Mouse (Mus musculus): ENCODE results near the gene Tmprss11c. TPM values are rescaled to one million over a fixed set of nuclear protein-coding genes. Genes with fewer than 3 reads are reported as not detected.
"Not testable (repeated sequence)": the region's sequence is repeated elsewhere in the genome, so short reads cannot be mapped to it uniquely, and the experiment has no call there.

Gene Tmprss11c
- total RNA-seq (2021), result not detected
- long read RNA-seq, experiment 1, result 0 reads
- long read RNA-seq, experiment 2, result 0 reads

- DNase-seq, result no peak
These were observed at the start of gene Tmprss11c for GRCm38 (mm10) chr5:86289208-86289607. Gene Tmprss11c, minus strand, starts transcription at chr5:86289308.

DNA sequence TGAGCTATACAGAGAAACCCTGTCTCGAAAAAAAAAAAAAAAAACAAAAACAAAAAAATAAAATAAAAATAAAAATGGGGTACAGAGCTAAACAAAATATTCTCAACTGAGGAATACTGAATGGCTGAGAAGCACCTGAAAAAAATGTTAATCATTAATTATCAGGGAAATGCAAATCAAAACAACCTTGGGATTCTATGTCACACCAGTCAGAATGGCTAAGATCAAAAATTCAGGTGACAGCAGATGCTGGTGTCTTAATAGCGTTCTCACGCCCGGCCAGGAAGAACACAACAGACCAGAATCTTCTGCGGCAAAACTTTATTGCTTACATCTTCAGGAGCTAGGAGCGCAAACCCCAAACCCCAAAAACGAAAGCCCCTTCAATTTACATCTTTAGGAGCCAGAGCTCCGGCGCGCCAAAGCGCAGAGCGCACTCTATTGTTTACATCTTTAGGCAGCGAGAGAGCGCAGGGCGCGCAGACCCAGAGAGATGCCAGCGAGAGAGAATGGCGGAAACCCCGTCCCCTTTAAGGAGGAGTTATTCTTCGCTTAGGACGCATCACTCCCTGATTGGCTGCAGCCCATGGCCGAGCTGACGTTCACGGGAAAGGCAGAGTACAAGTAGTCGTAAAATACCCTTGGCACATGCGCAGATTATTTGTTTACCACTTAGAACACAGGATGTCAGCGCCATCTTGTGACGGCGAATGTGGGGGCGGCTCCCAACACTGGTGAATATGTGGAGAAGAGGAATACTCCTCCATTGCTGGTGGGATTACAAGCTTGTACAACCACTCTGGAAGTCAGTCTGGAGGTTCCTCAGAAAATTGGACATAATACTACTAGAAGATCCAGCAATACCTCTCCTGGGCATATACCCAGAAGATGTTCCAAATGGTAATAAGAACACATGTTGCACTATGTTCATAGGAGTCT, 29.2 kb upstream of the Tmprss11c start:
- not testable (repeated sequence) for DNase-seq

DNA sequence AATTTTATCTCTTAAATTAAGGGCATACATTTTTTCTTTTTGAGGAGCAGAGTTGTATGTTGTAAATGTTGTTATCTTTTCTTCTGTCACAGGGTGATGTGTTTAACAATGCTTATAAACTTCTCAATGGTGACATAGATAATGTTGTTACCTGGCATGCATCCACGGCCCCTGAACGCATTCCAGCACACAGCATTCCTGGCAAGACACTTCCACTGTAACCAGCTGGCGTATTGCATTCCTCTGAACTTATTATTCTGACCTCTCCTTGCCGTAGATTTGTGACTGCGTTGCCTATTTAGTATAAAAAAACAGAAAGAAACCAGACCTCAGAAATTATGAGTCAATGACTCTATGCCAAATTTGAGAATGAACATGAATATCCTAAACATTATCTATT, 17.0 kb upstream of the Tmprss11c start:
- no peak for DNase-seq

DNA sequence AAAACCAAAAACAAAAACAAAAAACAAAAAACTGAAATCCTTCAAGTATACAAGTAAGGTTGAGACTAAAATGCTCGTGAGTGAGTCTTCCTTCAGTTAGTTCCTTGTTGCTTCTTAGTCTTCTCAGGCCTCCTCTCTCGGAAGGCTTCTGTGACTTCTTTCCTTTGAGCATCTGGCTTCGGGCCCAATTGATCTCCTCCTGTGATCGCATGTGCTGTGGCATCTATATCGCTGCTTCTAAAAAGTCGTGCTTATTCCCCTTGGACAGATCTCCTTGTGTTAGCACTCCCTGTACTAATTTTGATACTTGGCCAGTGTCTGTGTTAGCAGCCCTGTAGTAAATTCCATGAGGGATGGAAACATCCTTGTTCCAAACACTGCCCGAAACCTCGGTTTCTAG, 14.8 kb upstream of the Tmprss11c start:
- no peak for DNase-seq

DNA sequence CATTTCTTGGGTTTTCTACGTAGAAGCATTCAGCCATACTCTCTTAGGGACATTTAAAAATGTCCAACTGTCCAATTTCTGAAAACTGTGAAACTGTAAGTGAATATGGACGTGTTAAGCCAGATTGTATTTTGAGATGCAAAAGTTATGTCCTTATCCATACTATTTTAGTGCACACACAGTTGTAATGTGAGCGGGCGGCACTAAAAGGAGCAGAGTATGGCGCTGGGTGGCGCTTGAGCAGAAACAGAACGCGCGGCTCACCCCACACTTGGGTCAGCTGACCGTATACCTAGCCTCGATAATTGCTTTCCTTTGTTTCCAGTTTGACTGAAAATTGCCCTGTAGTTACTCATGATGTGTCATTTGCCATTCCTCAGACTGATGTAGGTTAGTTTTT, 42.5 kb downstream of the Tmprss11c start:
- DNase-seq, result no peak

DNA sequence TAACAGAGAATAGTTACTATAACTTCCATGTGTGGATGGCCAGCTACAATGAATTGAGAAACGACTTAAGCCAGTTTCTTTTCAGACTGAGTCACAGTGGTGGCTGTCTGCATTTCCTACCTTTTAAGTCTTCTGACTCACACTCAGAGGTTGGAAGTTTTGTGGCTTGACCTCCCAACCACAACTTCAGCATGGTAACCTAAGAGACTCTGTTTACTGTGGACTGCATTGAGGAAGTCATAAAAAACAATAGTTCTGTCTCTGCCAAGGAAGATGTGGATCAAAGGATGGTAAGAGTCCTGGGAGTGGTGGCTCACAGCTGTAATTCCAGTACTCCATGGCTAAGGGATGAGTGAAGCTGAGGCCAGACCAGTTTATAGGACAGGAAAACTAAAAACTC, 44.2 kb downstream of the Tmprss11c start:
- DNase-seq, result no peak

DNA sequence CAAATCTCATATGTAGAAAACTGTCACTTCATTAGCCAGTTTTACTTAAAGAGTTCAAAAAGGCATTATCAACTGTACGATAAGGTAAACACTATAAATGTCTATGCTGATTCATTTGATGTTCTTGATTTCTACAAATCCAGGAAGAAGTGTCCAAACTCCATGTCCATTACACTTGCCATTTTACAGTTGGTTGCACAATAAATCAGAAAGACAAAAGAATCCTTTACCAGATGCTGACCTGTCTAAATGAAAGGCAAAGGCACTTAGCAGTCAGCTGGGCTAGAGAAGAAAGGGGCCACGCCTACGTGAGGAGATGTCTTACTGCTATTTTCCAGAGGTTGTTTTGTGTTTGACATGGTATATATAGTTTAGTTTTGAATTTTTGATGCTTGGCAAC, 44.8 kb downstream of the Tmprss11c start:
- no peak for DNase-seq

GRCm38 (mm10) chr5:86227156-86227853, 61.8 kb downstream of the Tmprss11c start:
- DNase-seq, result no peak

DNA sequence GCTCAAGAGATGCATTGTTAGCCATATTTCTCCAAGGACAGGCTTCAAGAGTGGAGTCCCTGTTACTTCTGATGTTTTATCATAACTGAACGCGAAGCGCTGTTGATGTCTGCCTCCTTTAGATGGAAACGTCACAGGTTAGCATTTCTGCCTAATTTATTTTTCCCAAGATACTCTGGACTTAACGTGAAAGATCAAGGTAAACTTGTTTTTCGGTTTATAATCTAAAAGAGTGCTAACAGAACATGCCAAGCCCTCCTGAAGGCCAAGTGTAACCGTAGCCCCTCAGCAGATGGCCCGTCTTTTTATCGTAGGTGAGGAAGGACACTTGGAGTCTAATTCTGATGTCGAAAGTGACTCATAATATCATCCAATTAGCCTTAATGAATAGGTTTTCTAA, 91.3 kb downstream of the Tmprss11c start, which contains the start of gene Gnrhr:
TSS of gene Gnrhr (minus strand) at position 101 of the 400 bp plus-strand sequence.
- no peak for DNase-seq

DNA sequence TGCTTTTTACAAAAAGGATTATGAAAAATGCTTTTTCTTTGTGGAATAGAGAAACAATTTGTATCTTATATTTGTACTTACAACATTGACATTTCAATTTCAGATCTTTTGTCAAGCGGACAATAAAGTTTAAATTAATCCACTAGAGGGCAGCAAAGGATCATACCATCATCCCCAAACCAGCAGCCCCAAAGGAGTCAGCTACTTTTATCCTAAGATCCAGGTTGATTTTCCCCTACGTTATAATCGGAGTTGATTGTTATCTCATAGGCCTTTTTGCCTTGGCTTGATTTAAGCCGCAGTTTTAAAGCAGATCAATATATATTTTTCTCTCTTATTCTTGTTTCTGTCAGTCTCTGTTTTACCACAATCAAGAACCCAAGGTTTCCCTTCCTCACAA, 97.8 kb downstream of the Tmprss11c start:
- no peak for DNase-seq

DNA sequence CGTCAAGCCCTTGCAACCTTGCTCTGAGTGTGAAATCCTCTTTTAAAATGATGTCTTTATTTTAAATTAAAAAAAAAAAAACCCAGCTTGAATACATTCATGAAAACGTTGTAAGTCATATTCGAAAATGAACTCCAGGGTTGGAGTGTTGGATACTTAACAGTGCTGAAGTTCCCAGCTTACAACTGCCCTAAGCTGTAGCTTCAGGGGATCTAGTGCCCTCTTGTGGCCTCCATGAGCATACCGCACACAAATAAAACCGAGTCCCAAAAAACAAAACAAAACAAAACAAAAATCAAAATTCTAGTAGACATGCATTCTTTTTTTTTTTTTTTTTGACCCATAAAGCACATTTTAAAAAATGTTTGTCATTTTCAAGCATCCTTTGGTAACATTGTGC, 98.3 kb downstream of the Tmprss11c start:
- DNase-seq, result no peak

DNA sequence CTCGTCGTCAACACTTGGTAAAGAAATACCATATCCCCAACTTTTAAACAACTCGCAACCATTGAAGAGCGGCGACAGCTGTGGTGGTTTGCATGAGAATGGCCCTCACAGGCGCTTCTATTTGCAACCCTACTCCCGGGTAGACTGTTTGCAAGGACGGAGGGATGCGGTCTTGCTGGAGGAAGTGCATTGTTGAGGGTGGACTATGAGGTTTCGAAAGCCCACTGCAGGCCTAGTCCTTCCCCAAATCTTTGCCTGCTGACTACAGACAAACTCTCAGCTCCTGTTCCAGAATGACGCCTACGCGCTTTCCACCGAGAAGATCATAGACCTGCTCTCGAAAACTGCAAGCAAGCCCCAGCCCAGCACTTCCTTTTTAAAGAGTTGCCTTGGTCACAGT, 98.8 kb downstream of the Tmprss11c start:
- DNase-seq, result no peak

DNA sequence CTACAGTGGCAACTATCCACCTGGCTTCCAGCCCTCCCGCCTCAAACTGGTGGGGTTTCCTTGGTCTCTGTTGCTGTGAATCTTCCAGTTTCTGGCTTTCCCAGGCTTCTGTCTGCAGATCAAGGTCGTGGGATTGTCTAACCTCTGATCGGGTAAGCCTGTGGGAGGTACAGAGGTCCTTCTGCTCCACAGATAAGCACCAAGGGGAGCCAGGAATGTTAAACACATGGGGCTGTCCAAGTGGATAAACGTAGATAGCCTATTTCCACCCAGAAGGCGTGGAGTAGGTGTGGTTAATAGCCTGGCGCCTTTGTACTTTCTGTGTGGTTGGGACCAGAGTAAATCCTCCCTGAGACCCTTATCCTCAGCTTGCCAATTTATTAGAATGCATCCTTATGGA, 101.7 kb downstream of the Tmprss11c start:
- no peak for DNase-seq

Other genes with a start within 250 kb of the Tmprss11c start
- gene Cenpc1, start 223.7 kb downstream of the Tmprss11c start, total RNA-seq (2021), result 1 to 10 TPM; 3.2 to 3.7 TPM
- under 1 TPM in 1 of 2 experiments, not detected in 1; 0.19 TPM for gene Stap1, start 217.6 kb downstream of the Tmprss11c start, total RNA-seq (2021)
- gene Uba6, start 116.5 kb downstream of the Tmprss11c start, total RNA-seq (2021), result 1 to 10 TPM; 4.3 to 4.4 TPM
- gene Gnrhr, start 91.4 kb downstream of the Tmprss11c start, total RNA-seq (2021), result not detected
- gene Tmprss11d, start 84.1 kb upstream of the Tmprss11c start, total RNA-seq (2021), result not detected
- gene Tmprss11a, start 179.7 kb upstream of the Tmprss11c start, total RNA-seq (2021), result not detected
- not detected for gene Tmprss11g, start 229.3 kb upstream of the Tmprss11c start, total RNA-seq (2021)